ENCODE assay signal across 13 mouse cellular contexts in genomic region chr7:84115385-84115784, GRCm38 (mm10). TPM values are rescaled to one million over a fixed set of nuclear protein-coding genes. Genes with fewer than 3 reads are reported as not detected.
DNase-seq lines count a peak whose midpoint lies in the region; ATAC-seq and TF ChIP-seq lines count a peak whose summit lies in the region.
"Had no signal": no experiment of that assay in that cellular context is flagged by ENCODE, and none has a peak within 500 bp of the region (broad histone marks: within the 10 kb centered on the region; RNA-seq: fewer than 3 reads in every experiment).

No protein-coding gene starts in this region.

- 6% methylated on average over 2 of the region's 2 CpGs for WGBS in thymus, adult 2 months

- no peak for TF ChIP-seq POLR2A in thymus, adult 2 months (IDR thresholded peaks at IDR 0.05; ENCODE audit: control insufficient read depth, extremely low read depth, insufficient read depth, low read length, poor library complexity)

- peak; percentile 59 for TF ChIP-seq CTCF in layer of hippocampus, adult 2 months (conservative IDR thresholded peaks at IDR 0.05)
- TF ChIP-seq CTCF in thymus, adult 2 months (IDR thresholded peaks at IDR 0.05; ENCODE audit: borderline replicate concordance, control insufficient read depth, extremely low read depth, insufficient read depth, low read length, poor library complexity) = no peak

- peaks cover 14% of the 10 kb centered on the region for H3K36me3 ChIP-seq in thymus, adult 2 months (ENCODE audit: control insufficient read depth, insufficient read depth, low read length)

- H3K27me3 ChIP-seq in thymus, adult 2 months (ENCODE audit: control insufficient read depth, insufficient read depth, low read length) = no peaks in the 10 kb centered on the region
- H3K27me3 ChIP-seq: intestine, embryonic 15.5 days; neural tube, embryonic 13.5 days had no signal

- ATAC-seq in common myeloid progenitor, adult 5-6 weeks (replicated peaks; ENCODE audit: low read depth, poor library complexity, severe bottlenecking) = peak; percentile 78
- ATAC-seq: intestine, embryonic 15.5 days had no signal

- H3K4me3 ChIP-seq in layer of hippocampus, adult 2 months = no peak overlapping the region
- no peak overlapping the region for H3K4me3 ChIP-seq in thymus, adult 2 months (ENCODE audit: control insufficient read depth, insufficient read depth, low read length)
- H3K4me3 ChIP-seq: intestine, embryonic 15.5 days; limb, embryonic 10.5 days; neural tube, embryonic 13.5 days had no signal

- peaks cover 37% of the 10 kb centered on the region for H3K4me1 ChIP-seq in thymus, adult 2 months (replicated peaks; ENCODE audit: control insufficient read depth, insufficient read depth, low read length)

- peak; percentile 15 for DNase-seq in adrenal gland, postnatal 14 days
- no peak for DNase-seq in adrenal gland, postnatal 10 days
- DNase-seq in layer of hippocampus, adult 2 months (ENCODE audit: low spot score in 2 of 2) = no peak
- no peak for DNase-seq in layer of hippocampus, adult 8-10 months (ENCODE audit: low spot score in 2 of 2)
- DNase-seq in thymus, adult 2 months = peak; percentile 61
- DNase-seq in layer of hippocampus, adult 11-12 months (ENCODE audit: low spot score) = no peak
- DNase-seq in cerebellum, postnatal 36 days = no peak
- DNase-seq: cerebellum, adult 11 months; heart, adult 18-20 months had no signal

- H3K27ac ChIP-seq in layer of hippocampus, adult 2 months = no peak overlapping the region
- peak overlapping the region; percentile 55; the same call in 1 of the 2 replicates for H3K27ac ChIP-seq in thymus, adult 2 months (ENCODE audit: control insufficient read depth, insufficient read depth, low read length)
- H3K27ac ChIP-seq: intestine, embryonic 15.5 days; limb, embryonic 10.5 days; neural tube, embryonic 13.5 days had no signal

RNA-seq across cellular contexts. Expression of gene Cemip, which starts 29.1 kb away (rescaled TPM):
- 2.3 and 2.5 TPM in 2 replicates for total RNA-seq in adrenal gland, postnatal 14 days (2021)
- 1 to 10 TPM; 1.7 to 1.8 TPM for total RNA-seq in adrenal gland, postnatal 10 days (2021)
- total RNA-seq in layer of hippocampus, adult 2 months (2021) = 10 to 100 TPM; 21.1 to 26.1 TPM
- total RNA-seq in layer of hippocampus, adult 8-10 months (2022) = 10 to 100 TPM; 17.3 to 23.1 (median 20.9) TPM
- not detected in 2 replicates for total RNA-seq in common myeloid progenitor, adult 5-6 weeks (2017)
- 0.59 and 0.63 TPM in 2 replicates for polyA plus RNA-seq in thymus, adult 2 months (2012; rRNA removed)
- polyA plus RNA-seq: limb, embryonic 10.5 days had no signal

RNA-seq across cellular contexts. Expression of gene Abhd17c, which starts 36.3 kb away (rescaled TPM):
- 33.3 and 44.3 TPM in 2 replicates for total RNA-seq in adrenal gland, postnatal 14 days (2021)
- 10 to 100 TPM; 42.0 to 43.7 TPM for total RNA-seq in adrenal gland, postnatal 10 days (2021)
- total RNA-seq in layer of hippocampus, adult 2 months (2021) = 10 to 100 TPM; 54.1 to 57.3 TPM
- 10 to 100 TPM; 48.1 to 51.8 (median 48.8) TPM for total RNA-seq in layer of hippocampus, adult 8-10 months (2022)
- total RNA-seq in common myeloid progenitor, adult 5-6 weeks (2017) = 10.8 and 18.7 TPM in 2 replicates
- polyA plus RNA-seq in thymus, adult 2 months (2012; rRNA removed) = 78.7 and 92.3 TPM in 2 replicates

Comparison
In these comparisons a context has a peak if more than half of its experiments do, and no peak if none do; other contexts are left out.
1. DNase-seq: peak in adrenal gland, postnatal 14 days (single experiment) and thymus, adult 2 months (single experiment); none in adrenal gland, postnatal 10 days (single experiment), layer of hippocampus, adult 2 months (0 of 2), layer of hippocampus, adult 8-10 months (0 of 2), layer of hippocampus, adult 11-12 months (single experiment) and cerebellum, postnatal 36 days (0 of 2).